Mouse (Mus musculus): ENCODE results near the gene Dnajb5.

GRCm38 (mm10) chr4:43001272-43001671 lies 51.7 kb downstream of the Dnajb5 start:
- TF ChIP-seq GATA1 (IDR thresholded peaks at IDR 0.05; ENCODE audit: low read length) (no peak), TAL1 (IDR thresholded peaks at IDR 0.05; ENCODE audit: low read length) (no peak)

Data from erythroblast, embryonic 14.5 days (primary cell).